Mouse (Mus musculus): ENCODE measurements at regions not wholly inside any gene's neighbourhood (a gene's known extent, or its start where the extent isn't known, plus 50 kb on each side); places are given as distances from the start of the nearest gene placed in this dataset.

GRCm38 (mm10) chr9:26575990-26576389 is 157.5 kb upstream of the B3gat1 start:
- DNase-seq (ENCODE audit: low read depth): no peak

DNA sequence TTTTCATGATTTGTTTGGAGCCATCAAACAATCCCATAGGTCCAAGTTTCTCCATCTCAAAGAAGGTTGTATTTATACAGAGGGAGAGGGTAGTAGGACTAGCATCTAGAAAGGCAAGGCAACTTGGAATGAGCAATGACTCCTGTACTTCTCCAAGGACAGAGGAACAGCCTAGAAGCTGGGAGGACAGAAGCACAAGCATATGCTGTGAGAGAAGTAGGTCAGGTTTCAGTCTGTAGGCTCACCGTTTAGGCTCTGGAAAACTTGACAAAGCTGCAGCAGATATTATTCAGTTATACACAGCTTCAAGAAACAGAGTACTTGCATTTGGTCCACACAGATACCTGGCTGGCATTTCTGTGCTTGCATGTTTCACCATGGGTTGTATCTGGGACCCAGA is 131.5 kb upstream of the B3gat1 start:
- no peak for DNase-seq (ENCODE audit: low read depth)

GRCm38 (mm10) chr9:26604552-26604951 is 129.0 kb upstream of the B3gat1 start:
- DNase-seq (ENCODE audit: low read depth): no peak

DNA sequence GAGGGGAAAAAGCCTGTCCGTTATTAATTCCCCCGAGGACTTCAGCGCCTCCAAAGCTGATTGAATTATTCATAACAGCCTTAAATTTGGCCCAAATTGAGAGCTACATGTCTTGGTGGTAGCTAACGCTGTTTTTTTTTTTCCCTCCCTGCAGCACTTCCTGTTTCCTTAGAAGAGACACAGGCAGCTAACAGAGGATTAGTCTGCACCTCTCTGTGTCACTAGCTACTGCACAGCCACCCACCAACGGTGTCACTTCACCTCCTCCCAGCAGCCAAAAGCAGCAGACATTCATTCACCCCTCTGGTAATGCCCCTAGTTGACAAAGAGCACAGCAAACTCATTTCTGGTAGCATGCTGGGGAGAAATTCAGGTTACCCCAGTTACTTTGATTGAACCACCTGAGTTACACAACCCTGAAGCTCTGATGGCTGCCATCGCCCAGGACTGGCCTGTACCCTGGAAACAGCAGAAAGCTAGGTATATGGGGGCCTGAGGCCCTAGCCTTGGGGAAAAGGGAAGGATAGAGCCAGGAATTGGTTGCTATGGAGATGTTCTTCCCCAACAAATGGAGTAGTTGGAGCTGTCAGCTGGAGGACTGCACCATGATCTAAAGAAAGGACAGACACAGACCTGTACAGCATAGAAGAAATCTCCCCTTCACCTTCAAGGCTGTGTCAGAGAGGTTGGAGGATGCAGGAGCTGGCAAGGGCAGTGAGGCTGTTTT is 121.7 kb upstream of the B3gat1 start:
- no peak for DNase-seq (ENCODE audit: low read depth)

DNA sequence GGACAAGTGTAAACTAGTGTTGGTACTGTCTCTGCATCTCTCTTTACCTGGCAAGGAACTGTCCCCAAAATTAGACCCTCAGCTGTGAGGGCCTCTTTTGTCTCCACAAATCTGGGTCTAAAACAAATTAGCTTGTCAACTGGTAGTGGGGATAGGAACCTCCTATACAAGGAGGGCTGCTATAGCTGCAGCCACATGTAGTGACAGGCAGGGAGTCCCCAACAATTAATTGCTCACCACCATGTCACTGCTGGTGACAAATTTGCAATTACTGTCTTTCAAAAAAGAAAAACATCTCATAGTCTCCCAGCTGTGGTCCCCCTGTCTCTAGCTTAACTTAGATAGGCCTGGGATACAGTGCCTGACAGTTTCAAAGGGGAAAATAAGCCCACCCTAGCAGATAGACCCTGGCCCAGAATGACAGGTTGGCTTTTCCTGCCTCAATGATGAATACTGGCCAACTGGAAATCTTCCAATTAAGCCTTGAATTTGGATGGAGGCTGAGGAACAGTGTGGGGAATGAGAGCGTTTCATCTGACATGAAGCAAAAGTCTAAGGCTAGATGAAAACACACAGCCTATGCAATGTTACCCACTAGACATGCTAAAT is 110.6 kb upstream of the B3gat1 start:
- DNase-seq (ENCODE audit: low read depth): no peak

GRCm38 (mm10) chr9:26625171-26625937 is 108.2 kb upstream of the B3gat1 start:
- DNase-seq (ENCODE audit: low read depth): no peak

GRCm38 (mm10) chr9:26632891-26633650 is 100.5 kb upstream of the B3gat1 start:
- DNase-seq (ENCODE audit: low read depth): no peak

DNA sequence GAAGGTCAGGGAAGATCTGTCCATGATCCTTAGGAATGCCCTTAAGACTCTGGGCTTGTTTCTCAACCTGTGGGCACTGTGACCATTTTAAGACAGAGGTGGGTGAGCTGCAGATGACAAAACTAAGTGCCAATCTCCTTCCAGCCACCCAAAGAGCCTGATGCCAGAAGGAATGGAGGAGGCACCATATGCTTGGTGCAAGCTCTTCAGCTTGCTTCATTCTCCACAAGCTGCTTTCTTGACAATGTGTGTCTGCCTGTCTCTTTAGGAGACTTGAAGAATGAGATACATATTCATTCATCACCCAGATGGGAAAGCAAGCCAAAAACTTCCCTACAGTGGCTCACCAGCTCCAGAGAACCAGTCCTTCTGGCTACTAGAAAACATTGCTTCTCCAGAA is 98.3 kb upstream of the B3gat1 start:
- no peak for DNase-seq (ENCODE audit: low read depth)

DNA sequence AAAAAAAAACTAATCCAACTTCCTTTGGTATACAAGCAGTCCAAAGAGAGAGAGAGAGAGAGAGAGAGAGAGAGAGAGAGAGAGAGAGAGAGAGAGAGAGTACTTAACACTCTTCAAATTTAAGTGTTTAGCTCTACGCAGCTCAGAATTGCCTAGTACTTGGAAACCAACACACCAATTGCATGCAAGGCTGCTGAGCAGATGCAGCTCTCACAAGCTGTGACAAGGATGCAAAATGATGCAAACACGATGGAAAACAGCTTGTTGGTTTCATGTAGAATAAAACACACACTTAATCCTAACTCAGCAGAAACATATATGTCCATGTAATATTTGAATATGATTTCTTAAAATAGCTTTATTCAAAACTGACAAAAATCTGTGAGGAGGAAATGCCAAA is 94.9 kb upstream of the B3gat1 start:
- DNase-seq (ENCODE audit: low read depth): no peak

GRCm38 (mm10) chr9:26642302-26642701 is 91.2 kb upstream of the B3gat1 start:
- no peak for DNase-seq (ENCODE audit: low read depth)

DNA sequence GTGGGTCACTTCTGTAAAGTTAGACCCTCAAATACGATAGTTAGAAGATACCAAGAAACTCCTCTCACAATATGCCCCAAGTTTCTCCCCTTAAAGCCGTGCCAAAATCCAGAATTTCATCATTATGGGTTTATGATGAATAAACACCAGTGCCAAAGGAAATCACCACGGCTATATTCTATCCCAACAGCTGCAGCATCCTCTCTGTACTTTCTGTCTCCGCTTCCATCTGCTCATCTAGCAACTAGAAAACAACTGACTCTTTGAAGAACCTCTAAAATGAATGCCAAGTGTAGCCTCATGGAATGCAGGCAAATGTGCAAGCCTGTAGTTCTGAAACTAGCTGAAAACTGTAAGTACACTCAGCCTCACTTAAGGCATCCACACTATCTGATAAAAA is 90.7 kb upstream of the B3gat1 start:
- DNase-seq (ENCODE audit: low read depth): no peak

DNA sequence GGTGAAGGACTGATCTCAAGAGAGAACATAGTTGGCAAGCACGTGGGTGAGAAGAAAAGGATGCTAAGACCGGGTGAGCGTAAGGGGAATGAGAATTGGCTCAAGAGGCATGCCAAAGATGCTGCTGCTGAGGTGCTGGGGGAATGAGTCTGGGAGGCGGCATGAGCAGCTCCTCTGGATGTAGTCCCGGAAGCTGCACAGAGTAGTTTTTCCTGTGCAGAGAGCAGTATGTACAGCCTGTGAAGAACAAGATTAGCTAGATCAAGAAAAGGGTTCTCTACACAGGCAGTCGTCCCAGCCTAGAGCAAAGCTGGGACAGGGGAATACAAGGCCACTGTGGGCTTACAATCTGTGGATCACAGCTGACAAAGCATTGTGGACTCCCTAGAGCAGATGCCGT is 84.0 kb upstream of the B3gat1 start:
- no peak for DNase-seq (ENCODE audit: low read depth)

DNA sequence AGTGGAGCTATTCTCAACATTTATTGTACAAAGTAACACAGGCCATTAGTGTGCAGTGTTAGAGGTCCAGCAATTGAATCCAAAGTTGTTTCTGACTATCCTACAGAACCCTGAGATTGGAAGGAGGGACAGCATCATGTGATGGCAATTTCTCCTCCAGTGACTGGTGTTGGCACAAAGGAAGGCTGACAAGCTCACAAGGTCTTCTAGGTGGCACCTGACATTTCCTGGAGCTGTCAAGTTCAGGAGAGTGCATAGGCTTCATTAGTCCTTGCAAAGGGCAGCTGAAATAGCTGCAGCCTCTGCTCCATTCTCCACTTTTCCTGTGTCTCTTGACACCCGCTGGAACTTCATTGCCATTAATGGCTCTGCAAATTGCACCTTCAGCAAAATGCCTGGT is 80.6 kb upstream of the B3gat1 start:
- no peak for DNase-seq (ENCODE audit: low read depth)

DNA sequence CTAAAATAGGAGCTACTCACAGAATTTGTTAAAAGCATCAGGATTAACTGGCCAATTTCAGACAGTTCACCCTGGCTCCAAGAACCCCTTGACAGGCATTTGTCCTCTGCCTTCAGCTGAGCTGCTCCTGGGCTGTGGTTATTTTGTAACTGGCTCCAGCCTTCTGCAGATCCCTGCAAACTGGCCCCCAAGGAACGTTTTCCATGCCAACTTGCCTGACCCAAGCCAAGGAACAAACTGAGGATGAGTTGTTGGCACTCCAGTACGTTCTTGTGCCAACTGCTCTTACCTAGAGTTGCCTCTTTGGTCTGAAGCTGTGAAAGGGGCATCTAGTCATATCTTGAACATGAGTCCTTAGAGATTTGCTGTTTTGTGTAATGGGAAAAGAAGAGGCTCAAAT is 74.2 kb upstream of the B3gat1 start:
- no peak for DNase-seq (ENCODE audit: low read depth)

DNA sequence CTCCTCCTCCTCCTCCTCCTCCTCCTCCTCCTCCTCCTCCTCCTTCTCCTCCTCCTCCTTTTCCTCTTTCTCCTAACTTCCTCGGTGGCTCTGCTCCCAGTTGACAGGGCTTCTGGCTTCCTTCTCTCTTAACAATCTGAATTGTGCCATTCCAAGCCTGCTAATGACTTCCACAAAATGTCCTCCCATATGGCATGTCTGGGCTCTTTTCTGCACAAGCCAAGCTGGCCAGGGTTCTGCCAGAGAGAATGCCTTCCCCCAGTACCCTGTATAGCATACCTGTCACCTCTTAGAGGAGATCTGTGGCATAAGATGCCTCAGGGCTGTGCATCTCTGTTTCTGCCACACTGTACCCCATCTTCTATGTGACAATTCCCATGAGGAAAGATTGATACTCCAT is 70.0 kb upstream of the B3gat1 start:
- DNase-seq (ENCODE audit: low read depth): no peak

GRCm38 (mm10) chr9:26667835-26668234 is 65.7 kb upstream of the B3gat1 start:
- DNase-seq (ENCODE audit: low read depth): no peak

DNA sequence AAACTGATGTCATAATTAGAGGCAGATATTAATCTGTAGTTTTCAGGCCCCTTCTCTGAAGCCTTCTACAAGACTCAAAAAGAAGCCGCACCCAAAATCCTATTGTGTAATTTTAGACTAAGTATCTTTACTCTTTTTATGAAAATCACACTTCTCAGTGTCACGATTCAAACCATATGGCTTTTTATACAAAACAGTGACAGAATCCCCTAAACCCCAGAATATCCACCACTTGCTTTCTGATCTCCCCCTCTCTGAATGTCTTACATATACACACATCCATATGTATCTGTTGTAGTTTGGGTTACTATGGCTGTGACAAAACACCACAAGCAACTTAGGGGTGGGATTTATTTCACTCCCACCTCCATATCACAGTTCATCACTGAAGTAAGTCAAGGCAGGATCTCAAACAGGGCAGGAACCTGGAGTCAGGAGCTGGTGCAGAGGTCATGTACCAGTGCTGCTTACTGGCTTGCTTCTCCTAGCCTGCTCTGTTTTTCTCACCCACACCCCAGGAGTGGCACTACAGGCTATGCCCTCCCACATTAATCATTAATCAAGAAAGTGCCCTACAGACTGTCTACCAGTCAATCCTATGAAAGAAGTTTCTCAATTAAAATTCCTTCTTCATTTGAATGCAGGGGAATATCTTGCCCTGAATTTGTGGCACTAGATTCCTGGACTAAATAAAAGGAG is 59.3 kb upstream of the B3gat1 start:
- DNase-seq (ENCODE audit: low read depth): no peak

DNA sequence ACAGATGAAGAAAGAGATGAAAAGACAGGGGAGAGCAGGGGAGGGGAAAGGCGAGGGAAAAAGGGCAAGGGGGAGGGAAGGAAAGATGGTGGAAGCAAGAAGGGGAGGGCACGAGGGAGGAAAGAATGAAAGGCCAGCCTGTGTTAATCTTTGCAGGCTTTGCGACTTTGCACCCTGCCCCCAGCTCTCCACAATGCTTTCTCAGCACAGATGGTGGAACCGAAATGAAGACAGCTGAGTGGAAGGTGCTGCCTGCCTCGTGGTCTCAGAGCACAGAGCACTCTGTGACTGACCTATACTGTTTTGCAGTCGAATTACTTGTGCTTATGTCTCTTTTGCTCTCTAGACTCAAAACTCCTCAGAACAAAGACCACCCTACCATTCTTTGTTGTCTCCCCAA is 55.2 kb upstream of the B3gat1 start:
- DNase-seq (ENCODE audit: low read depth): no peak

DNA sequence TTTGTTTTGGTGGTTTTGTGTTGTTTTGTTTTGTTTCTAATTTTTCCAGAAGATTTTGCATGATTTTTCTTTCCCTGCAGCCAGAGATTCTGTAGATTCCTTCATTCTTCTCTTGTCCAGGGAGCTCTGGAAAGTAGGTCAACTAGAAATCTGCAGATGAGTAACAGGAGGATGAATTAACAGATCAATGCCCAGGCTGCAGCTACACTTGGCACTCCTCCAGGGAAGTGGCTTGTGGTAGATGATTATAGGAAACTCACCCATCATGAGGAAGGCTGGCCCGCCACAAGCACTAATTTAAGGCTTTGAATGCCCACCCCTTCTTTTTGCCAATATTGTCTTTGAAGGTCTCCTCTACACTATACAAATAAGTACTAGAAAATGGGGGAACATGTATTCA is 52.0 kb upstream of the B3gat1 start:
- no peak for DNase-seq (ENCODE audit: low read depth)

Measured in gonadal fat pad, adult 2 months (tissue).